Mouse (Mus musculus): ENCODE data around the gene Scyl3. TPM values are rescaled to one million over a fixed set of nuclear protein-coding genes. Genes with fewer than 3 reads are reported as not detected.

Gene Scyl3
- polyA plus RNA-seq (2012; fragmentation: generic; extraction: Trizol), result 3.9 TPM

DNA sequence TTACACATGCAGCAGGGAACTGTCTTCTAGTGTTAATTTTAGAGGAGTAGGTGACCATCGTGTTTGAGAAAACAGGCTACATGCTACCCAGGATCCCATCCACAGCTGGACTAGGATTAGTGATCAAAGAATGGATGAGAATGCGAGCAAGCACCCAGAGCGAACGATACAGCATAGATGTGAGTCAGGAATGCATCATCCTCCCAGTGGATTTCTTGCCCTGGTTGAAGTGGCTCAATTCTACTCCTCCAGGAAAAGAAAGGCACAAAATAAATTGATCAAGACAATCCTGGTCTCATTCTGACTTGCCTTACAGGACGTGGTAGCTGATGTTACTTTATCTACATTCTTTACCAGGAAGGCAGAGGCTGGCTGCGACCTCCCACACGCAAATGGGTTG is at the start of gene Scyl3:
Gene Scyl3 (plus strand): TSS at position 255 of the 400 bp plus-strand sequence.
- peak within 1 kb of the TSS; percentile 80 for H3K4me2 ChIP-seq (ENCODE audit: low read depth)
- H3K4me3 ChIP-seq, result peak within 1 kb of the TSS; percentile 54
- H3ac ChIP-seq (ENCODE audit: control insufficient read depth, insufficient read length), result peak within 1 kb of the TSS; percentile 62
- no peaks in the 10 kb centered on the region for H3K27me3 ChIP-seq (ENCODE audit: control insufficient read depth, insufficient read depth, insufficient read length)
- TF ChIP-seq USF1 (IDR thresholded peaks at IDR 0.05; ENCODE audit: low read depth) (no peak), CEBPB (IDR thresholded peaks at IDR 0.05; ENCODE audit: insufficient read depth, poor library complexity, severe bottlenecking) (no peak), POLR2A (IDR thresholded peaks at IDR 0.05; ENCODE audit: insufficient read length, low read depth) (no peak), MYOG (IDR thresholded peaks at IDR 0.05; ENCODE audit: control insufficient read depth in 1 of 3, insufficient read depth in 1 of 3, insufficient read length in 2 of 3, low read depth in 2 of 3) (no peak), POLR2AphosphoS2 (IDR thresholded peaks at IDR 0.05; ENCODE audit: insufficient read length, low read depth) (no peak), MAX (IDR thresholded peaks at IDR 0.05; ENCODE audit: low read depth) (no peak), TCF3 (IDR thresholded peaks at IDR 0.05; ENCODE audit: insufficient read length, low read depth) (no peak), MYOD1 (IDR thresholded peaks at IDR 0.05; ENCODE audit: control insufficient read depth in 1 of 3, insufficient read length in 2 of 3, low read depth in 2 of 3) (no peak), E2F4 (IDR thresholded peaks at IDR 0.05; ENCODE audit: insufficient read depth) (no peak), TCF12 (IDR thresholded peaks at IDR 0.05; ENCODE audit: insufficient read depth, poor library complexity, severe bottlenecking) (no peak), SRF (IDR thresholded peaks at IDR 0.05; ENCODE audit: control insufficient read depth, insufficient read length, low read depth) (no peak), REST (IDR thresholded peaks at IDR 0.05; ENCODE audit: insufficient read depth, insufficient read length) (no peak)
- H3K36me3 ChIP-seq (ENCODE audit: control insufficient read depth, insufficient read depth), result no peaks in the 10 kb centered on the region
- peaks cover 7% of the 10 kb centered on the region for H3K79me2 ChIP-seq (ENCODE audit: control insufficient read depth, insufficient read depth)

DNA sequence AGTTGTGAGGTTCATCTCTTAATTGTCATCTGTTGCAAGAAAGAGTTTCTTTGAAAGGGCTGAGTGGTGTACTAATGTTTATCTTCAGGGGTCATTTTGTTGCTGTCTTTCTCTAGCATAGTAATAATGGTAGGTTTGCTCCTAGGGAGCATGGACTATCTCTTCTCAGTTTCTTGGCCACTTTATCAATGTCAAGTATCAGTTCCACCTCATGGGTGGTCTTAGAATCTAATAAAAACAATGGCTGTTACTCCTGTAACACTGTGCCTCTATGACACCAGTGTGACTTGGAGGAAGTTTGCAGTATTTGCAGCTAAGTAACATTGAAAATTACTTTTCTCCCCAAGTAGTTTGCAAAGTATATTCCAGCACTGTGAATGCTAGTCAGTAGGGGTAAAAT is 39.3 kb upstream of the Scyl3 start:
- no peaks in the 10 kb centered on the region for H3K79me2 ChIP-seq (ENCODE audit: control insufficient read depth, insufficient read depth)
- no peak overlapping the region for H3K4me2 ChIP-seq (ENCODE audit: low read depth)
- no peak for TF ChIP-seq POLR2A (IDR thresholded peaks at IDR 0.05; ENCODE audit: insufficient read length, low read depth)
- no peak for TF ChIP-seq SRF (IDR thresholded peaks at IDR 0.05; ENCODE audit: control insufficient read depth, insufficient read length, low read depth)
- TF ChIP-seq TCF12 (IDR thresholded peaks at IDR 0.05; ENCODE audit: insufficient read depth, poor library complexity, severe bottlenecking), result no peak
- no peak for TF ChIP-seq E2F4 (IDR thresholded peaks at IDR 0.05; ENCODE audit: insufficient read depth)
- TF ChIP-seq TCF3 (IDR thresholded peaks at IDR 0.05; ENCODE audit: insufficient read length, low read depth), result no peak
- no peak for TF ChIP-seq MAX (IDR thresholded peaks at IDR 0.05; ENCODE audit: low read depth)
- no peak for TF ChIP-seq MYOG (IDR thresholded peaks at IDR 0.05; ENCODE audit: control insufficient read depth in 1 of 3, insufficient read depth in 1 of 3, insufficient read length in 2 of 3, low read depth in 2 of 3)
- TF ChIP-seq REST (IDR thresholded peaks at IDR 0.05; ENCODE audit: insufficient read depth, insufficient read length), result no peak
- no peak for TF ChIP-seq POLR2AphosphoS2 (IDR thresholded peaks at IDR 0.05; ENCODE audit: insufficient read length, low read depth)
- TF ChIP-seq MYOD1 (IDR thresholded peaks at IDR 0.05; ENCODE audit: control insufficient read depth in 1 of 3, insufficient read length in 2 of 3, low read depth in 2 of 3), result no peak
- no peaks in the 10 kb centered on the region for H3K27me3 ChIP-seq (ENCODE audit: control insufficient read depth, insufficient read depth, insufficient read length)
- H3K36me3 ChIP-seq (ENCODE audit: control insufficient read depth, insufficient read depth), result peaks cover 12% of the 10 kb centered on the region
- H3K4me3 ChIP-seq, result no peak overlapping the region
- H3ac ChIP-seq (ENCODE audit: control insufficient read depth, insufficient read length), result no peak overlapping the region

DNA sequence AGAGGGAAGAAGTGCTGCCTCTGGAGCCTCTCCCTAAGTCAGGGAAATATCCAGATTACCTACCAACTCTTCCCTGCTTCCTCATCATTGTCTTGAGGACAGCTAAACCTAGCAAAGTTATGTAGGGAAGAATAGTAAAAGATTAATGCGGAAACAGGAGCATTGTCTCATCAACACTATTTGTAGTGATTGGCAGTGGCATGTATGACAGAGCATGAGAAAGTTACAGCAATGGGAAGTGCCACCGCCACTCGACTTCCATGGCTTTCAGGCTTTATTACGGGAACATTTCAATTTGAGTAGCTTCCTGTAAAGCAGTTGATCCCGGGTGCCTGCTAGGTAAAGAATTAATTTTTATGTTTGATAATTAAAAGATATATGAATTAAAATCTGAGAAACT is 35.6 kb upstream of the Scyl3 start:
- no peaks in the 10 kb centered on the region for H3K79me2 ChIP-seq (ENCODE audit: control insufficient read depth, insufficient read depth)
- H3K27me3 ChIP-seq (ENCODE audit: control insufficient read depth, insufficient read depth, insufficient read length), result no peaks in the 10 kb centered on the region
- H3ac ChIP-seq (ENCODE audit: control insufficient read depth, insufficient read length), result no peak overlapping the region
- H3K36me3 ChIP-seq (ENCODE audit: control insufficient read depth, insufficient read depth), result peaks cover 9% of the 10 kb centered on the region
- H3K4me3 ChIP-seq, result no peak overlapping the region
- TF ChIP-seq USF1 (IDR thresholded peaks at IDR 0.05; ENCODE audit: low read depth) (no peak), SRF (IDR thresholded peaks at IDR 0.05; ENCODE audit: control insufficient read depth, insufficient read length, low read depth) (no peak), POLR2AphosphoS2 (IDR thresholded peaks at IDR 0.05; ENCODE audit: insufficient read length, low read depth) (no peak), MAX (IDR thresholded peaks at IDR 0.05; ENCODE audit: low read depth) (no peak), MYOG (IDR thresholded peaks at IDR 0.05; ENCODE audit: control insufficient read depth in 1 of 3, insufficient read depth in 1 of 3, insufficient read length in 2 of 3, low read depth in 2 of 3) (no peak), REST (IDR thresholded peaks at IDR 0.05; ENCODE audit: insufficient read depth, insufficient read length) (no peak), CEBPB (IDR thresholded peaks at IDR 0.05; ENCODE audit: insufficient read depth, poor library complexity, severe bottlenecking) (no peak), MYOD1 (IDR thresholded peaks at IDR 0.05; ENCODE audit: control insufficient read depth in 1 of 3, insufficient read length in 2 of 3, low read depth in 2 of 3) (no peak), TCF3 (IDR thresholded peaks at IDR 0.05; ENCODE audit: insufficient read length, low read depth) (no peak), E2F4 (IDR thresholded peaks at IDR 0.05; ENCODE audit: insufficient read depth) (no peak), POLR2A (IDR thresholded peaks at IDR 0.05; ENCODE audit: insufficient read length, low read depth) (no peak), TCF12 (IDR thresholded peaks at IDR 0.05; ENCODE audit: insufficient read depth, poor library complexity, severe bottlenecking) (no peak)
- H3K4me2 ChIP-seq (ENCODE audit: low read depth), result no peak overlapping the region

DNA sequence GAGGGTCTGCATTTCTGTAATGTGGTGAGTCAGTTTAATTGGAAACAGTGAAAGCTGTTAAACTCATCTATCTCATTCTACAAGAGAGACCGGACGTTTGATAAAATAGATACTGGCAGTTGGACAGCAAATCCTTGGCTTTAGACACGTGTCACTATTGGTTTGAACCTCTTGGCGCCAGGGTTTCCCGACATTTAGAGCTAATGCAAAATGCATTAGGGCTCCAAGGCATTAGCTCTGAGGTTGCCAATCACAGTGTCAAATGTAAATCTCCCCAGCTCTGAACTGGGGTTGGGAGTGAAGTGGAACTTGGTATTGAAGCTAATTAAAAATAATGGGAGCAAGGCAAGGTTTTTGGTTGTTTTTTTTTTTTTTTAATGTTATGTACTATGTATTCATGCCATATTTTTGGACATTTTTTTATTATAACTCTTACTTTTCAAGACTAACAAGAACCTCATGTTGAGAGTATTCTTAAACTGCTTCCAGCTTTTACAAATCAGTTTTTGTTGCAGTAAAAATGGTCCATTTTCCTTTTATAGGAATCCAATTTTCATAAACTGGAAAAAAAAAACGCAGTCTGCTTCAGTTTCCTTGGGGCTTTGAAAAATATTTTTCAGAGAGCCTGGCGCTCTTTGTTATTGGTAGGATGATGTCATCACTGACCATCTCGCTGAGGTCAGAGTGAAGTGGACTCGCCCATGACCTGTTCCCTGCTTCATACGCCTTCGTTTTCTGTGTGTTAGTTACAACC is 34.9 kb upstream of the Scyl3 start:
- Histone ChIP-seq H3K4me3 (no peak overlapping the region), H3K27me3 (ENCODE audit: control insufficient read depth, insufficient read depth, insufficient read length) (no peaks in the 10 kb centered on the region), H3K4me2 (ENCODE audit: low read depth) (no peak overlapping the region), H3K36me3 (ENCODE audit: control insufficient read depth, insufficient read depth) (peaks cover 6% of the 10 kb centered on the region), H3ac (ENCODE audit: control insufficient read depth, insufficient read length) (no peak overlapping the region), H3K79me2 (ENCODE audit: control insufficient read depth, insufficient read depth) (no peaks in the 10 kb centered on the region)
- TF ChIP-seq MAX (IDR thresholded peaks at IDR 0.05; ENCODE audit: low read depth) (no peak), USF1 (IDR thresholded peaks at IDR 0.05; ENCODE audit: low read depth) (no peak), MYOG (IDR thresholded peaks at IDR 0.05; ENCODE audit: control insufficient read depth in 1 of 3, insufficient read depth in 1 of 3, insufficient read length in 2 of 3, low read depth in 2 of 3) (no peak), POLR2A (IDR thresholded peaks at IDR 0.05; ENCODE audit: insufficient read length, low read depth) (no peak), TCF3 (IDR thresholded peaks at IDR 0.05; ENCODE audit: insufficient read length, low read depth) (no peak), REST (IDR thresholded peaks at IDR 0.05; ENCODE audit: insufficient read depth, insufficient read length) (no peak), SRF (IDR thresholded peaks at IDR 0.05; ENCODE audit: control insufficient read depth, insufficient read length, low read depth) (no peak), TCF12 (IDR thresholded peaks at IDR 0.05; ENCODE audit: insufficient read depth, poor library complexity, severe bottlenecking) (no peak), E2F4 (IDR thresholded peaks at IDR 0.05; ENCODE audit: insufficient read depth) (no peak), CEBPB (IDR thresholded peaks at IDR 0.05; ENCODE audit: insufficient read depth, poor library complexity, severe bottlenecking) (no peak), MYOD1 (IDR thresholded peaks at IDR 0.05; ENCODE audit: control insufficient read depth in 1 of 3, insufficient read length in 2 of 3, low read depth in 2 of 3) (no peak), POLR2AphosphoS2 (IDR thresholded peaks at IDR 0.05; ENCODE audit: insufficient read length, low read depth) (no peak)

Measured in myocyte (in vitro differentiated cells).